ENCODE assay signal across 29 mouse cellular contexts in genomic region chr11:26753616-26754015, GRCm38 (mm10).
DNase-seq lines count a peak whose midpoint lies in the region; ATAC-seq and TF ChIP-seq lines count a peak whose summit lies in the region.
"Had no signal": no experiment of that assay in that cellular context is flagged by ENCODE, and none has a peak within 500 bp of the region (broad histone marks: within the 10 kb centered on the region; RNA-seq: fewer than 3 reads in every experiment).

No protein-coding gene starts in this region.

- no peak for TF ChIP-seq POLR2A in ES-Bruce4 (IDR thresholded peaks at IDR 0.05; ENCODE audit: insufficient read depth, low read length)

- WGBS in hindbrain, embryonic 11.5 days: 62% methylated on average over 1 of the region's 1 CpGs
- 74% methylated on average over 1 of the region's 1 CpGs for WGBS in hindbrain, postnatal 0 days

- no peaks in the 10 kb centered on the region for H3K27me3 ChIP-seq in hindbrain, embryonic 11.5 days (ENCODE audit: control insufficient read depth, insufficient read depth, low read length)
- H3K27me3 ChIP-seq in hindbrain, postnatal 0 days (ENCODE audit: insufficient read depth, low read length): no peaks in the 10 kb centered on the region
- no peaks in the 10 kb centered on the region for H3K27me3 ChIP-seq in ES-Bruce4 (ENCODE audit: control insufficient read depth, insufficient read depth, low read length, poor library complexity, severe bottlenecking)
- H3K27me3 ChIP-seq: embryonic facial prominence, embryonic 12.5 days; kidney, embryonic 15.5 days; limb, embryonic 12.5 days; liver, embryonic 15.5 days had no signal

- no peaks in the 10 kb centered on the region for H3K9me3 ChIP-seq in hindbrain, embryonic 11.5 days (ENCODE audit: control insufficient read depth, low read length)
- no peaks in the 10 kb centered on the region for H3K9me3 ChIP-seq in hindbrain, postnatal 0 days (ENCODE audit: low read length)
- H3K9me3 ChIP-seq in ES-Bruce4 (replicated peaks; ENCODE audit: control insufficient read depth, insufficient read depth, low read length, poor library complexity, severe bottlenecking): no peaks in the 10 kb centered on the region
- H3K9me3 ChIP-seq: embryonic facial prominence, embryonic 12.5 days; kidney, embryonic 15.5 days; limb, embryonic 12.5 days; liver, embryonic 15.5 days had no signal

- no peak for TF ChIP-seq CTCF in hindbrain, postnatal 0 days (IDR thresholded peaks at IDR 0.05; ENCODE audit: low read depth)
- no peak for TF ChIP-seq CTCF in ES-Bruce4 (IDR thresholded peaks at IDR 0.05; ENCODE audit: low read depth, low read length)

- ATAC-seq in hindbrain, embryonic 11.5 days (ENCODE audit: low FRiP score): peak; percentile 45; the same call in 1 of the 2 replicates
- ATAC-seq in hindbrain, postnatal 0 days: no peak
- ATAC-seq: forebrain, embryonic 16.5 days; midbrain, embryonic 16.5 days had no signal

- peak; percentile 6 for DNase-seq in hindbrain, embryonic 11.5 days (ENCODE audit: low spot score)
- DNase-seq in hindbrain, postnatal 0 days (ENCODE audit: low spot score): no peak
- peak; percentile 86 for DNase-seq in R1 (ENCODE audit: low read depth, low spot score)
- DNase-seq in embryo, embryonic 9.5 days (ENCODE audit: extremely low spot score): peak; percentile 2
- DNase-seq in adrenal gland, adult 18-20 months (ENCODE audit: low spot score in 2 of 2): no peak
- no peak for DNase-seq in urinary bladder, postnatal 4 days (ENCODE audit: low spot score in 2 of 2)
- DNase-seq: adrenal gland, postnatal 14 days; cerebellum, adult 11 months; cerebellum, adult 9-10 months; gastrocnemius, adult 2 months; gastrocnemius, postnatal 36 days; heart, adult 18-20 months; heart, postnatal 36 days; kidney, adult 18-20 months; kidney, postnatal 25 days; lung, embryonic 14.5 days; retina, postnatal 1 day; right cerebral cortex, postnatal 14 days; thymus, postnatal 25 days had no signal

- no peaks in the 10 kb centered on the region for H3K36me3 ChIP-seq in hindbrain, embryonic 11.5 days (ENCODE audit: control insufficient read depth, insufficient read depth, low read length)
- H3K36me3 ChIP-seq in hindbrain, postnatal 0 days (ENCODE audit: insufficient read depth, low read length): no peaks in the 10 kb centered on the region
- no peaks in the 10 kb centered on the region for H3K36me3 ChIP-seq in ES-Bruce4 (ENCODE audit: control insufficient read depth, insufficient read depth, low read length, poor library complexity, severe bottlenecking)
- H3K36me3 ChIP-seq: embryonic facial prominence, embryonic 12.5 days; kidney, embryonic 15.5 days; limb, embryonic 12.5 days; liver, embryonic 15.5 days had no signal

- no peaks in the 10 kb centered on the region; the same call in 1 of the 2 replicates for H3K4me1 ChIP-seq in hindbrain, embryonic 11.5 days (replicated peaks; ENCODE audit: control insufficient read depth, insufficient read depth, low read length)
- H3K4me1 ChIP-seq in hindbrain, postnatal 0 days (ENCODE audit: insufficient read depth, low read length): no peaks in the 10 kb centered on the region
- H3K4me1 ChIP-seq in ES-Bruce4 (ENCODE audit: control insufficient read depth, insufficient read depth, low read length): peaks cover 4% of the 10 kb centered on the region
- H3K4me1 ChIP-seq: embryonic facial prominence, embryonic 12.5 days; kidney, embryonic 15.5 days; limb, embryonic 12.5 days; liver, embryonic 15.5 days had no signal

- no peak overlapping the region for H3K4me2 ChIP-seq in hindbrain, embryonic 11.5 days (replicated peaks; ENCODE audit: low read depth, low read length)
- H3K4me2 ChIP-seq in hindbrain, postnatal 0 days (ENCODE audit: low read depth, low read length): no peak overlapping the region
- H3K4me2 ChIP-seq: embryonic facial prominence, embryonic 12.5 days; heart, embryonic 11.5 days; hindbrain, embryonic 14.5 days; kidney, embryonic 15.5 days; limb, embryonic 12.5 days; liver, embryonic 15.5 days; lung, embryonic 14.5 days had no signal

- TF ChIP-seq EP300 in ES-Bruce4 (IDR thresholded peaks at IDR 0.05; ENCODE audit: insufficient read depth, low read depth, low read length): no peak

- H3K27ac ChIP-seq in hindbrain, embryonic 11.5 days (ENCODE audit: low read depth, low read length): no peak overlapping the region
- no peak overlapping the region for H3K27ac ChIP-seq in hindbrain, postnatal 0 days
- peak overlapping the region; percentile 36 for H3K27ac ChIP-seq in ES-Bruce4 (ENCODE audit: insufficient read depth, low read length)
- H3K27ac ChIP-seq: embryonic facial prominence, embryonic 12.5 days; gastrocnemius, adult 2 months; hindbrain, embryonic 14.5 days; kidney, embryonic 15.5 days; limb, embryonic 12.5 days; liver, embryonic 15.5 days had no signal

- H3K4me3 ChIP-seq in hindbrain, embryonic 11.5 days (ENCODE audit: low read depth, low read length): no peak overlapping the region
- no peak overlapping the region for H3K4me3 ChIP-seq in hindbrain, postnatal 0 days (ENCODE audit: low read length)
- no peak overlapping the region for H3K4me3 ChIP-seq in ES-Bruce4 (ENCODE audit: low read depth, low read length)
- H3K4me3 ChIP-seq: embryonic facial prominence, embryonic 12.5 days; gastrocnemius, adult 2 months; kidney, embryonic 15.5 days; limb, embryonic 12.5 days; liver, embryonic 15.5 days; myocyte had no signal

- H3K9ac ChIP-seq in hindbrain, embryonic 11.5 days (ENCODE audit: low read depth, low read length): no peak overlapping the region
- H3K9ac ChIP-seq in hindbrain, postnatal 0 days (replicated peaks; ENCODE audit: low read length): no peak overlapping the region
- no peak overlapping the region for H3K9ac ChIP-seq in ES-Bruce4 (ENCODE audit: low read depth, poor library complexity, severe bottlenecking)
- H3K9ac ChIP-seq: embryonic facial prominence, embryonic 12.5 days; hindbrain, embryonic 14.5 days; kidney, embryonic 15.5 days; limb, embryonic 12.5 days; liver, embryonic 15.5 days; lung, embryonic 14.5 days had no signal

Comparison
In these comparisons a context has a peak if more than half of its experiments do, and no peak if none do; other contexts are left out.
1. DNase-seq: peak in hindbrain, embryonic 11.5 days (single experiment), R1 (single experiment) and embryo, embryonic 9.5 days (single experiment); none in hindbrain, postnatal 0 days (single experiment), adrenal gland, adult 18-20 months (0 of 2) and urinary bladder, postnatal 4 days (0 of 2).